Mouse (Mus musculus) hindbrain, embryonic 16.5 days (tissue): ENCODE data around the gene Arhgdia. TPM values are rescaled to one million over a fixed set of nuclear protein-coding genes. Genes with fewer than 3 reads are reported as not detected.

Experiments
- ATAC-seq: fragments of 200-750 bp; cut with Nextera tagmentation; 2 replicates; pipeline ENCODE4 v1.8.0; 2017; ENCODE audit warnings: moderate TSS enrichment, moderate library complexity
- H3K27ac ChIP-seq: fragments of 300-500 bp; sonication (generic); 2 replicates; pipeline ENCODE4 v1.5.1; 2014; ENCODE audit warnings: low read depth, mild to moderate bottlenecking, control low read depth, low read length, moderate library complexity
- H3K27me3 ChIP-seq: fragments of 300-500 bp; sonication (generic); replicated peaks from 2 replicates; pipeline ENCODE4 v1.6.1; 2014; ENCODE audit warnings: low read length; ENCODE audit not compliant: control insufficient read depth, insufficient read depth
- H3K36me3 ChIP-seq: fragments of 300-500 bp; sonication (generic); 2 replicates; pipeline ENCODE4 v1.6.1; 2014; ENCODE audit warnings: mild to moderate bottlenecking, low read length, moderate library complexity, mixed read lengths; ENCODE audit not compliant: control insufficient read depth, insufficient read depth
- H3K4me1 ChIP-seq: fragments of 300-500 bp; sonication (generic); 2 replicates; pipeline ENCODE4 v1.6.1; 2014; ENCODE audit warnings: low read depth, low read length; ENCODE audit not compliant: control insufficient read depth, insufficient read depth
- H3K4me2 ChIP-seq: fragments of 300-500 bp; sonication (generic); 2 replicates; pipeline ENCODE4 v1.6.1; 2014; ENCODE audit warnings: mild to moderate bottlenecking, low read length, control low read depth, moderate library complexity
- H3K4me3 ChIP-seq: fragments of 300-500 bp; sonication (generic); 2 replicates; pipeline ENCODE4 v1.5.1; 2014; ENCODE audit warnings: mild to moderate bottlenecking, low read length, control low read depth, moderate library complexity
- H3K9ac ChIP-seq: fragments of 300-500 bp; sonication (generic); 2 replicates; pipeline ENCODE4 v1.6.1; 2014; ENCODE audit warnings: low read depth, mild to moderate bottlenecking, control low read depth, low read length, moderate library complexity
- H3K9me3 ChIP-seq: fragments of 300-500 bp; sonication (generic); 2 replicates; pipeline ENCODE4 v1.6.1; 2014; ENCODE audit warnings: mild to moderate bottlenecking, low read length, moderate library complexity; ENCODE audit not compliant: control insufficient read depth
- WGBS: fragments of 180-500 bp; shearing (Covaris S2); extraction: QIAGEN DNeasy Blood & Tissue Kit; methylation state at CpG from one replicate; pipeline ENCODE4 v1.1.7; 2014; 5-methylcytosine and 5-hydroxymethylcytosine counted together
- microRNA-seq: library from miRNA; unstranded; fragments of <30 nt; microRNA quantifications from one replicate; pipeline ENCODE4, GENCODE M21; 2017
- polyA plus RNA-seq: library from polyadenylated mRNA; unstranded; fragments of >200 nt; fragmentation: Nextera tagmentation; extraction: Ambion mirVana; gene quantifications from 2 replicates; pipeline ENCODE4 v1.2.1, GENCODE M21; 2015

Arhgdia gene
- polyA plus RNA-seq, 1 experiment from 2014 or later = 501 TPM

DNA sequence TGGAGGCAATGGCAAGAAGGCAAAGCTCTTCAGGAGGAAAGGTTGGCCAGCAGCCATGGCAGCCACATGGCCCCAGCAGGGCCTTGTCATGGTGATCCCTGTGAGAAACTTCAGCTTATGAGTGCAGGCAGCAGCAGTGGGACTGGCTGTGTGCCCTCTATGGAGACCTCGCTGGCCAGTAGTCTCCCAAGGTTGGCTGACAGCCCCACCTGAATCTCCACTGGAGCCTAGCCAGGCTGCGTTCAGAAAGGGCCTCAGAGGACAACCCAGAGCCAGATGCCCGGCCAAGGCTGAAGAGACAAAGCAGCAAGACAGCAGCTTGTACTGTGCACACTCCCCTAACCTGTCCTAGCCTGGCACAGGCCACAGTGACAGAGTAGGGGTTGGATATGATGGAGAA lies 42.9 kb downstream of the Arhgdia start:
- H3K9ac ChIP-seq = no peak overlapping the region
- H3K4me2 ChIP-seq = no peak overlapping the region
- peaks cover 2% of the 10 kb centered on the region; the same call in 1 of the 2 replicates for H3K36me3 ChIP-seq
- WGBS = 43% methylated on average over 3 of the region's 3 CpGs
- H3K27ac ChIP-seq = peak overlapping the region; percentile 72
- H3K27me3 ChIP-seq = no peaks in the 10 kb centered on the region
- no peaks in the 10 kb centered on the region for H3K9me3 ChIP-seq
- H3K4me1 ChIP-seq = peaks cover 21% of the 10 kb centered on the region
- no peak overlapping the region for H3K4me3 ChIP-seq
- peak; percentile 77 for ATAC-seq

DNA sequence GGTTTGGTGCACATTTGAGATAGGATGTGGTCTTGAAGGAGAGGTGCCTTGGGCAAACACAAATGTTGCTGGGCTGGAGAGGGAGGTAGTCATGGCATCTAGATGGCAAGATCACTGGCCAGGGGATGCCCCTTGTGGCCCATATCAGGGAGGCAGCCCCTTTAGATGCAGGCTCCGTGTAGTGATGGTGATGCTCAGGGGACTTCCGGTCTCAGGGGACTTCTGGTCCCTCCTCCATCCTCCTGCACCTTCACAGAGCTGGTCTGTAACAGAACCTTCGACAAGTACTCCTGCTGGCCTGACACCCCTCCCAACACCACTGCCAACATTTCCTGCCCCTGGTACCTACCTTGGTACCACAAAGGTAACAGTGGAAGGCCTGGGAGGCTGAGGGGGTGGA lies 45.6 kb downstream of the Arhgdia start:
- Histone ChIP-seq H3K4me2 (no peak overlapping the region), H3K4me1 (peaks cover 24% of the 10 kb centered on the region), H3K27me3 (peaks cover 17% of the 10 kb centered on the region), H3K36me3 (no peaks in the 10 kb centered on the region), H3K9ac (no peak overlapping the region), H3K27ac (no peak overlapping the region), H3K9me3 (no peaks in the 10 kb centered on the region), H3K4me3 (no peak overlapping the region)
- 81% methylated on average over 3 of the region's 3 CpGs for WGBS
- ATAC-seq = no peak

DNA sequence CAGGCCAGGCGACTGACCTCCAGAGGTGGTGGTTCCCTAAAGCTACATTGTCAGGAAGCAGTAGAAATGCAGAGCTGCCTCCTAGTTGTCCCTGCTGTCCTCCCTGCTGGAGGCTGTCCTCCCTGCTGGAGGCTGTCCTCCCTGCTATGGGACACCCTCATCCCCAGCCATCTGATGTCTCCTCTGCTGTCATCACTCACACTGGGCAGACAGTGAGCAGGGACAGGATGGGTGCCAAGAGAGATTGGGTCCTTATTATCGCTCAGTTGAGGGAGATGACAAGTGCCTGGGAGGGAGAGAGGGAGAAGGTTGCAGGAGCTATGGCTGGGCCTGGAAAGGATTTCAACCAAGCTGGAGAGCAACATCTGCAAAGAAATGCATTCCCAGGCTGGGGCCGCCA lies 46.3 kb downstream of the Arhgdia start:
- H3K9me3 ChIP-seq = no peaks in the 10 kb centered on the region
- no peak overlapping the region for H3K9ac ChIP-seq
- no peak overlapping the region for H3K27ac ChIP-seq
- H3K4me3 ChIP-seq = no peak overlapping the region
- H3K4me2 ChIP-seq = no peak overlapping the region
- ATAC-seq = no peak
- H3K4me1 ChIP-seq = peaks cover 29% of the 10 kb centered on the region
- H3K27me3 ChIP-seq = peaks cover 18% of the 10 kb centered on the region
- 70% methylated on average over 3 of the region's 3 CpGs for WGBS
- no peaks in the 10 kb centered on the region for H3K36me3 ChIP-seq

DNA sequence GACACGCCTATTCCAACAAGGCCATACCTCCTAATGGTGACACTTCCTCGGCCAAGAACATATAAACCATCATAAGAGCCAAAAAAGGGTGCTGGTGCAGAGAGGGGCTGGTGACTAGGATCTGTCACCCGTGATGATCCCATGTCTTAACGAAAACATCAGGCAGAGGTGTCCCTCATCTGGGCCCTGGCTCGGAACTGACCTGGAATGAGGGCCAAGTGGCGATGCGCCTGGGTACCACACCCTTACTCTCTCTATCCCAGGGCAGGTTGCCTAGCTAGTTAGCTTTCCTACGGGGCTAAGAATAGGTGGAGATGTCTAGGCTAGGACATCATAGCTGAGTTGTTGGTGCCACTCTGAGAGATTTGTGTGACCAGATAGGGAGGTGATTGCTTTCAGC lies 47.3 kb downstream of the Arhgdia start:
- WGBS = 83% methylated on average over 8 of the region's 8 CpGs

DNA sequence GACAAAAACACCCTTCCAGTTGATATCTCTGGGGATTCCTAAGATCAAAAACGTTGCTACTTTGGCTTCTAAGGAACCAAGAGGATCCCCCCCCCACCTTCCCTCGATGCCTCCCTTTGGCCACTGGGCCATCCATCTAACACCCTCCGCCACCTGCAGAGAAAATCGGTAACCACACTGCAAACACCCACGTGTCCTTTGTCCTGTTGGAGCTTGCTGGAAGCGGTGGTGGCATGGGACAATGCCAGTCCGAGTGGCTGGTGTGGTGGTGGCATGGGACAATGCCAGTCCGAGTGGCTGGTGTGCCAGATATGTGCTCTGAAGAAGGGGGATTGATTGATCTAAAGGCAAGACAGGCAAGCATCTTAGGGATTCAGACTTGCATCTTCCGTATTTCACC lies 49.8 kb downstream of the Arhgdia start:
- Histone ChIP-seq H3K4me1 (peaks cover 8% of the 10 kb centered on the region), H3K9me3 (no peaks in the 10 kb centered on the region), H3K27ac (no peak overlapping the region), H3K4me3 (no peak overlapping the region), H3K4me2 (no peak overlapping the region), H3K27me3 (peaks cover 40% of the 10 kb centered on the region), H3K9ac (no peak overlapping the region), H3K36me3 (no peaks in the 10 kb centered on the region)
- ATAC-seq = no peak
- WGBS = 27% methylated on average over 9 of the region's 9 CpGs

More for the DNA sequence above, 47.3 kb downstream of the Arhgdia start:
- no peaks in the 10 kb centered on the region for H3K9me3 ChIP-seq
- no peak overlapping the region for H3K27ac ChIP-seq
- H3K4me2 ChIP-seq = no peak overlapping the region
- H3K9ac ChIP-seq = no peak overlapping the region
- H3K4me1 ChIP-seq = peaks cover 19% of the 10 kb centered on the region
- ATAC-seq = no peak
- H3K36me3 ChIP-seq = no peaks in the 10 kb centered on the region
- no peak overlapping the region for H3K4me3 ChIP-seq
- H3K27me3 ChIP-seq = peaks cover 29% of the 10 kb centered on the region

DNA sequence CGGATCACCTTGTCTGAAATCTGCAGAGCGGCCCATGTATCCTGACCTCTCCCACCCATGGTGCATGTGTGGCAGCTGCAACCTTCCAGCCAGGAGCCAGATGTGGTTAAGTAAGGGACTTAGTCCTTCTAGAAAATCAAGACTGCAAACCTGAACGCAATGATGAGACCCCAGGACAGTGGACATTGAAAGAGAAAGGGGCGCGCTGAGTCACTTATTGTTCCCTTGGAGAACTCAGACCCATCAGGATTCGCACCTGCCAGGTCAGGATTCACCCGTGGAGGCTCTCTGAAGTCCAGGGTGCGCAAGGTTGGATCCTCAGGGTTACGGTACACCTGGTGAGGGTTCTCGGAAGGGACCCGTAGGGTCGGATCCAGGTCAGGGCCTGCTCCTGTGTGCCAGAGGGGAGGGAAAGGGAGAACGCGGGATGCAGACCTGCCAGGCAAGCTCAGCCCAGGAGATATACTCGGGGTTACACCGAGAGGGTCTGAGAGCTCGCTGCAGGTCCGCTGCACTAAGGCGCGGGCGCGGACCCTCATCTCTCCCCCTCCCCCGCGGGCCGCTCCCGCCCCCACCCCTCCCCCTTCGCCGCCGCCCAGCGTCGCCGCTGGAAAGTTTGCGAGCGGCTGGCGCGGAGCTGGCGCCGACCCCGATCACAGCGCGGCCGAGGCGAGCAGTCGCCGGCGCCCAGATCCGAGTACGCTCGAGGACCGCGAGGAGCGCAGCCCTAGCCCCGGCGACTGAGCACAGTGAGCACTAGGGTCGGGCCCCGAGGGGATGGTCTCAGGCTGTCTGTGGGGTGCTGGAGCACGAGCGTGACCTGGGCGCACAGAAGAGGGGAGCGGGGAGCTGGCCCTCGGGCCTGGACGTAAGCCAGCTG lies 51.1 kb downstream of the Arhgdia start, which contains the start of gene Gcgr:
Gene Gcgr, plus strand, starts transcription at position 615 of the 880 bp plus-strand sequence.
- H3K27ac ChIP-seq = no peak within 1 kb of the TSS
- WGBS = 7% methylated on average over 57 of the region's 62 CpGs
- no peaks in the 10 kb centered on the region for H3K36me3 ChIP-seq
- ATAC-seq = no peak
- peak within 1 kb of the TSS; percentile 21 for H3K4me3 ChIP-seq
- no peaks in the 10 kb centered on the region for H3K9me3 ChIP-seq
- H3K9ac ChIP-seq = peak within 1 kb of the TSS; percentile 42; the same call in 1 of the 2 replicates
- H3K4me1 ChIP-seq = peaks cover 8% of the 10 kb centered on the region
- H3K4me2 ChIP-seq = peak within 1 kb of the TSS; percentile 46
- peaks cover 40% of the 10 kb centered on the region for H3K27me3 ChIP-seq

DNA sequence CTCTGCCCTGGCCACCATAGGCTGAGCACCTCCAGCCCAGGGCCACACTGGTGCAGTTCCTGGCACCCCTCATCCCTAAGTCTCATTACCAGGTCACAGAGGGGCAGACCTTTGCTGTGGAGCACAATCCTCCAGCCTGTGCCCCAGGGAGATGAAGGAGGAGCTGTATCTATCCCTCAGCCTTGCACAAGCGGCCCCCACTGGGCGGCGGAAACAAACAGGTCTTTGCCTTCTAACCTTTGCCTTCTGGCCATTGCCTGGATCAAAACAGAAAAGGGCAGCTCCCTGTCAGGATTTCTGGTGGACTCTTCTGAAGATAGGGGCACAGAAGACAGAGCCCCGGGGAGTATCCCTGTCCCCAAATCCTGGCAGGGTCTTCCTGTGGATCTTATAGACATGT lies 52.5 kb downstream of the Arhgdia start:
- Histone ChIP-seq H3K4me2 (no peak overlapping the region), H3K27me3 (peaks cover 40% of the 10 kb centered on the region), H3K4me3 (no peak overlapping the region), H3K36me3 (no peaks in the 10 kb centered on the region), H3K4me1 (peaks cover 8% of the 10 kb centered on the region), H3K9me3 (no peaks in the 10 kb centered on the region), H3K27ac (no peak overlapping the region), H3K9ac (no peak overlapping the region)
- ATAC-seq = no peak
- WGBS = 46% methylated on average over 4 of the region's 4 CpGs

Small RNA genes within 50 kb of the gene (microRNA-seq; reads per million reads assigned to microRNA genes)
- 1.0 reads per million for gene Mir6936

Other genes with a start within 250 kb of the Arhgdia start
- gene Actg1, start 233.1 kb downstream of the Arhgdia start, polyA plus RNA-seq = 4,199 and 4,222 TPM in 2 replicates
- 0.66 and 1.6 TPM in 2 replicates for gene Fscn2, start 220.1 kb downstream of the Arhgdia start, polyA plus RNA-seq
- gene Faap100, start 202.9 kb downstream of the Arhgdia start, polyA plus RNA-seq = 103 and 109 TPM in 2 replicates
- 28.7 and 33.2 TPM in 2 replicates for gene Nploc4, start 143.9 kb downstream of the Arhgdia start, polyA plus RNA-seq
- gene Tspan10, start 139.0 kb downstream of the Arhgdia start, polyA plus RNA-seq = not detected in 2 replicates
- gene Pde6g, start 128.1 kb downstream of the Arhgdia start, polyA plus RNA-seq = 0.30 TPM in 1 of 2 replicates, not detected in the other
- gene Oxld1, start 123.6 kb downstream of the Arhgdia start, polyA plus RNA-seq = 10.8 and 15.8 TPM in 2 replicates
- 23.5 and 25.9 TPM in 2 replicates for gene Ccdc137, start 123.5 kb downstream of the Arhgdia start, polyA plus RNA-seq
- 60.5 and 68.1 TPM in 2 replicates for gene Arl16, start 114.0 kb downstream of the Arhgdia start, polyA plus RNA-seq
- gene Mrpl12, start 97.0 kb downstream of the Arhgdia start, polyA plus RNA-seq = 135 and 137 TPM in 2 replicates
- gene Slc25a10, start 89.8 kb downstream of the Arhgdia start, polyA plus RNA-seq = 31.2 and 31.5 TPM in 2 replicates
- gene Gcgr, start 50.9 kb downstream of the Arhgdia start, polyA plus RNA-seq = 0.92 and 1.0 TPM in 2 replicates
- 243 and 245 TPM in 2 replicates for gene Mcrip1, start 31.9 kb downstream of the Arhgdia start, polyA plus RNA-seq
- gene Ppp1r27, start 30.5 kb downstream of the Arhgdia start, polyA plus RNA-seq = 0.64 TPM in 1 of 2 replicates, not detected in the other
- 252 and 298 TPM in 2 replicates for gene P4hb, start 8.4 kb downstream of the Arhgdia start, polyA plus RNA-seq
- gene Alyref, start 16.7 kb upstream of the Arhgdia start, polyA plus RNA-seq = 55.8 and 202 TPM in 2 replicates
- gene Anapc11, start 16.8 kb upstream of the Arhgdia start, polyA plus RNA-seq = 194 and 203 TPM in 2 replicates
- 0.99 and 1.00 TPM in 2 replicates for gene Npb, start 26.9 kb upstream of the Arhgdia start, polyA plus RNA-seq
- gene Pcyt2, start 36.3 kb upstream of the Arhgdia start, polyA plus RNA-seq = 236 and 242 TPM in 2 replicates
- gene Sirt7, start 43.6 kb upstream of the Arhgdia start, polyA plus RNA-seq = 39.4 and 41.3 TPM in 2 replicates
- 25.4 and 34.6 TPM in 2 replicates for gene Mafg, start 52.0 kb upstream of the Arhgdia start, polyA plus RNA-seq
- 18.0 and 20.0 TPM in 2 replicates for gene Pycr1, start 62.1 kb upstream of the Arhgdia start, polyA plus RNA-seq
- gene Myadml2, start 66.5 kb upstream of the Arhgdia start, polyA plus RNA-seq = 1.1 and 2.4 TPM in 2 replicates
- gene Notum, start 79.6 kb upstream of the Arhgdia start, polyA plus RNA-seq = 3.1 and 3.8 TPM in 2 replicates
- gene Aspscr1, start 91.3 kb upstream of the Arhgdia start, polyA plus RNA-seq = 146 and 151 TPM in 2 replicates
- 106 and 107 TPM in 2 replicates for gene Cenpx, start 132.1 kb upstream of the Arhgdia start, polyA plus RNA-seq
- gene Lrrc45, start 132.3 kb upstream of the Arhgdia start, polyA plus RNA-seq = 73.4 and 77.8 TPM in 2 replicates
- gene Rac3, start 139.8 kb upstream of the Arhgdia start, polyA plus RNA-seq = 624 and 705 TPM in 2 replicates
- 11.1 and 12.7 TPM in 2 replicates for gene Dcxr, start 145.7 kb upstream of the Arhgdia start, polyA plus RNA-seq
- gene Cbr2, start 150.5 kb upstream of the Arhgdia start, polyA plus RNA-seq = 1.3 and 2.0 TPM in 2 replicates
- gene Hmga1b, start 181.2 kb upstream of the Arhgdia start, polyA plus RNA-seq = 2.0 and 2.9 TPM in 2 replicates
- gene Rfng, start 202.6 kb upstream of the Arhgdia start, polyA plus RNA-seq = 134 and 139 TPM in 2 replicates
- gene Gps1, start 202.6 kb upstream of the Arhgdia start, polyA plus RNA-seq = 272 and 305 TPM in 2 replicates
- 46.9 and 48.5 TPM in 2 replicates for gene Dus1l, start 214.8 kb upstream of the Arhgdia start, polyA plus RNA-seq
- gene Fasn, start 242.9 kb upstream of the Arhgdia start, polyA plus RNA-seq = 82.9 and 92.6 TPM in 2 replicates